Mouse (Mus musculus): ENCODE results near the gene Fn1.

DNA sequence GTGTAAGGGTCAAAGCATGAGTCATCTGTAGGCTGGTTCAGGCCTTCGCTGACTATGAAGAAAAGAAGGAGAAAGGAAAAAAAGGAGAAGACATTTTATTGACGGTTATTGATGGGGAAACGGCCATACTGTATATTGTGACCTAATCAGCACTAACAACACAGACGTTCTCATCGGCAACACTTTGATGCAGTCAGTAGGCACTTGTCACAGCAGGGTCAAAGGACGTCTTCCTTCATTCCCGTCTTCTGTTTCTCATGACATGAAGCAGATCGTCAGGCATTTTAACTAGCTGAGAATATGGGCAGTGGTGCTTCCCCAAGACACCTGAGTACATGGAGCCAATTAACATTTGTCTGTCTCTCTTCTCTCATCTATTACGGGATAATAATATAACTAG, 59.8 kb downstream of the Fn1 start:
- TF ChIP-seq CTCF (IDR thresholded peaks at IDR 0.05; ENCODE audit: low read depth) = no peak
- no peak for TF ChIP-seq EP300 (IDR thresholded peaks at IDR 0.05; ENCODE audit: low read depth)
